Mouse (Mus musculus) ES-Bruce4 (cell line): ENCODE measurements around the gene Glul.

Experiments
- CTCF ChIP-seq: IDR thresholded peaks from one replicate; pipeline ENCODE4 v1.8.1; 2011; ENCODE audit warnings: low read depth, low read length
- EP300 ChIP-seq: IDR thresholded peaks from 2 replicates; pipeline ENCODE4 v1.6.1; 2011; ENCODE audit warnings: low read depth, low read length; ENCODE audit not compliant: insufficient read depth

DNA sequence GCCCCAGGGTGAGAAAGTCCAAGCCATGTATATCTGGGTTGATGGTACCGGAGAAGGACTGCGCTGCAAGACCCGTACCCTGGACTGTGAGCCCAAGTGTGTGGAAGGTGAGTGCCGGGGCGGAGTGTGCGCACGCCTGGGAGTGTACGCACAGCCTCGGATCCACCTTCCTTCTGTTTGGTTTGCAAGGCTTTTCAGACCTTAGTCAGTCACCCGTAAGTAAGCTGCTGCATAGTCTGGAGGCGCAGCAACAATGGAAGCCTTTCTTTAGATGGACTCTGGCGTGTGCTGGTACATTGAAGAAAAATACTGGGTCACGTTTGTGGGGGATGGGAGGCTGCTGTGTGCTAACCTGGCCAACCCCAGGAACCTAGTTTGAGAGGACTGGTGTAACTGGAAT is 3.3 kb downstream of the Glul start:
- TF ChIP-seq CTCF (no peak), EP300 (no peak)
